Mouse (Mus musculus): ENCODE results near the gene Cyp4f16. TPM values are rescaled to one million over a fixed set of nuclear protein-coding genes. Genes with fewer than 3 reads are reported as not detected.
A peak's percentile ranks its signal among the peaks of the same experiment; 100 is the strongest.
"Not testable (repeated sequence)": the region's sequence is repeated elsewhere in the genome, so short reads cannot be mapped to it uniquely, and the experiment has no call there.

The Cyp4f16 gene
- polyA plus RNA-seq (2012; rRNA removed) (34.0 and 39.5 TPM in 2 replicates), polyA plus RNA-seq (2014; fragmentation: Nextera tagmentation; extraction: Ambion mirVana) (16.7 and 18.6 TPM in 2 replicates)

DNA sequence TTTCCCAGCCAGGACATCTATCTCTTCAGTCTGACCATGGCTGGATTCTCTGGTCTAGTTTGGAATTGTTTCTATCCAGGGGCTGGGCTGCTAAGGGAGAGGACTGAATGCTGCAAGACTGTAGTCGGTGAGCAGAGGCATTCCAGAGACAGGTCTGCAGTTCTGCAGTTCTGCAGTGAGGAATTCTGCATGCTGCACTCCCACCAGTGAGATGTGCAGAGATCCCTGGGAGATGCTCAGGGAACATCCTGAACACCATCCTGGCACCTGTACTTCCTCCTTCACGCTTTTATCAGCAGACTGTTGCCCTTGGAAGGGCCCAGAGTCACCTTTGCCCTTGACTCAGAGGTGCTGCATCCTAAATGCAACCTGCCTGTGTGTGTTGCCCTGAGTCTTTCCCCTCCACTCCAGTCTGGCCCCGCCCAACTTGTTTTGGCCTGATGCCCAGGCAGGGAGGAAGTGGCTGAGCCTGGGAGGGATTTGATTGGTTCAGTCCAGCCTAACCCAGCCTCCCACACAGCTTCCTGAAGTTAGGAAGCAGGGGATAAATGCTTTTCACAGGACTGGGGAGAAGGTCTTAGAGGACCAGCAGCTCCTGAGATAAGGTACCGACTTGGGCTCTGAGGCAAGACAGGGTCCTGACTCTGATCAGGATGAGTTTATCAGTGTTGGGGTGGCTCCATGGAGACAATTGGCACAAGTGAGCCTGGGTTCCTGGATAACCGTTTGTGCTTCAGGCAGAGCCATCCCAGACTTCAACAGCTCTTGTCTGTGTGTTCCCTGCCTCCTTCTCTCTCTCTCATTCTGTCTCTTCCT, at the start of gene Cyp4f16:
Cyp4f16 (plus strand) TSS at position 508 of the 816 bp plus-strand sequence.
- not testable (repeated sequence) for H3K9me3 ChIP-seq (ENCODE audit: control insufficient read depth, low read length); H3K27me3 ChIP-seq (ENCODE audit: control insufficient read depth, insufficient read depth, low read length); H3K4me1 ChIP-seq (ENCODE audit: control insufficient read depth, insufficient read depth, low read length); H3K36me3 ChIP-seq (ENCODE audit: control insufficient read depth, insufficient read depth, low read length); H3K27ac ChIP-seq (replicated peaks; ENCODE audit: low read depth, low read length)
- Histone ChIP-seq H3K4me3 (replicated peaks; ENCODE audit: low read length) (peak within 1 kb of the TSS; percentile 48), H3K4me2 (replicated peaks; ENCODE audit: low read depth, low read length, severe bottlenecking) (peak within 1 kb of the TSS; percentile 62), H3K9ac (ENCODE audit: low read depth, low read length, severe bottlenecking) (peak within 1 kb of the TSS; percentile 55)
- peak; percentile 73 for DNase-seq (ENCODE audit: low spot score)
- peak; percentile 97 for ATAC-seq (ENCODE audit: low FRiP score, low read depth)
- WGBS: 4% methylated on average over 5 of the region's 5 CpGs
- TF ChIP-seq POLR2A (IDR thresholded peaks at IDR 0.05; ENCODE audit: borderline replicate concordance, extremely low read depth, insufficient read depth, insufficient read length): peak; percentile 60; the same call in 1 of the 2 replicates

DNA sequence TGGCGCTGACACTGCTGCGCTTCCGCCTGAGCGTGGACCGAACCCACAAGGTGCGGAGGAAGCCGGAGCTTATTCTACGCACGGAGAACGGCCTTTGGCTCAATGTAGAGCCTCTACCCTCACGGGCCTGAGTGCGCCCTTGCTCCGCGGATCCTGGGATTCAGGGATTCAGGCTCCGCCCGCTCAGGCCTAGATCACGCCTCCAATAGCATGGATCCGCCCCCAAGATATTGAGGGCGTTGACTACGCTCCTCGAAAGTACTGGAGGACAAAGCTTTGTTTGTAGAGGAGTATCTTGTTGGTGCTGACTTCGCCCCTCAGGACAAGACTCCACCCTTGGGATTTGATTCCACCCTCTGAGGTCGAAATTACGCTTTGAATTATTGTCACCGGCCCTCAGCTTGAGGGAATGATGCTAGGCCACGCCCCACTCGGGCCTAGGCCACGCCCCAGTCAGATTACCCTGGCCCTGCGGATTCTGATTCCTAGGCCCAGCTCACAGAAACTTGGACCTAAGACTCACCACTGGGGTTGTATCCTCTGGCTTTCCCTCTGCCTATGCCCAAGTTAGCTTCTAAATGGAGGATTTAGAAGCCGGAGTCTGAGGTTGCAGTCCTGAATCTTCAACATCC, 43.9 kb upstream of the Cyp4f16 start:
- no peaks in the 10 kb centered on the region for H3K27me3 ChIP-seq (ENCODE audit: control insufficient read depth, insufficient read depth, low read length)
- no peak overlapping the region for H3K27ac ChIP-seq (replicated peaks; ENCODE audit: low read depth, low read length)
- no peak for TF ChIP-seq POLR2A (IDR thresholded peaks at IDR 0.05; ENCODE audit: borderline replicate concordance, extremely low read depth, insufficient read depth, insufficient read length)
- H3K4me3 ChIP-seq (replicated peaks; ENCODE audit: low read length): peak overlapping the region; percentile 24
- peak; percentile 38 for DNase-seq (ENCODE audit: low spot score)
- peak overlapping the region; percentile 41 for H3K4me2 ChIP-seq (replicated peaks; ENCODE audit: low read depth, low read length, severe bottlenecking)
- ATAC-seq (ENCODE audit: low FRiP score, low read depth): no peak
- no peaks in the 10 kb centered on the region for H3K36me3 ChIP-seq (ENCODE audit: control insufficient read depth, insufficient read depth, low read length)
- no peak overlapping the region for H3K9ac ChIP-seq (ENCODE audit: low read depth, low read length, severe bottlenecking)
- H3K9me3 ChIP-seq (ENCODE audit: control insufficient read depth, low read length): no peaks in the 10 kb centered on the region
- H3K4me1 ChIP-seq (ENCODE audit: control insufficient read depth, insufficient read depth, low read length): no peaks in the 10 kb centered on the region
- WGBS: 9% methylated on average over 29 of the region's 30 CpGs

GRCm38 (mm10) chr17:32494601-32495000, 41.8 kb upstream of the Cyp4f16 start:
- TF ChIP-seq POLR2A (IDR thresholded peaks at IDR 0.05; ENCODE audit: borderline replicate concordance, extremely low read depth, insufficient read depth, insufficient read length): no peak
- Histone ChIP-seq H3K9ac (ENCODE audit: low read depth, low read length, severe bottlenecking) (no peak overlapping the region), H3K27me3 (ENCODE audit: control insufficient read depth, insufficient read depth, low read length) (no peaks in the 10 kb centered on the region), H3K27ac (replicated peaks; ENCODE audit: low read depth, low read length) (no peak overlapping the region), H3K4me2 (replicated peaks; ENCODE audit: low read depth, low read length, severe bottlenecking) (no peak overlapping the region), H3K36me3 (ENCODE audit: control insufficient read depth, insufficient read depth, low read length) (no peaks in the 10 kb centered on the region), H3K4me3 (replicated peaks; ENCODE audit: low read length) (no peak overlapping the region), H3K9me3 (ENCODE audit: control insufficient read depth, low read length) (no peaks in the 10 kb centered on the region), H3K4me1 (ENCODE audit: control insufficient read depth, insufficient read depth, low read length) (no peaks in the 10 kb centered on the region)
- 26% methylated on average over 1 of the region's 1 CpGs for WGBS
- ATAC-seq (ENCODE audit: low FRiP score, low read depth) (peak; percentile 75), DNase-seq (ENCODE audit: low spot score) (peak; percentile 85)

- 79% methylated on average over 4 of the region's 4 CpGs for WGBS
- H3K4me3 ChIP-seq (replicated peaks; ENCODE audit: low read length); H3K27me3 ChIP-seq (ENCODE audit: control insufficient read depth, insufficient read depth, low read length); H3K27ac ChIP-seq (replicated peaks; ENCODE audit: low read depth, low read length); H3K9me3 ChIP-seq (ENCODE audit: control insufficient read depth, low read length); DNase-seq (ENCODE audit: low spot score); H3K4me2 ChIP-seq (replicated peaks; ENCODE audit: low read depth, low read length, severe bottlenecking); ATAC-seq (ENCODE audit: low FRiP score, low read depth); H3K4me1 ChIP-seq (ENCODE audit: control insufficient read depth, insufficient read depth, low read length); H3K9ac ChIP-seq (ENCODE audit: low read depth, low read length, severe bottlenecking); H3K36me3 ChIP-seq (ENCODE audit: control insufficient read depth, insufficient read depth, low read length): not testable (repeated sequence)
These were observed 35.8 kb upstream of the Cyp4f16 start for GRCm38 (mm10) chr17:32500511-32500910.

GRCm38 (mm10) chr17:32501051-32501450, 35.3 kb upstream of the Cyp4f16 start:
- ATAC-seq (ENCODE audit: low FRiP score, low read depth) (no peak), DNase-seq (ENCODE audit: low spot score) (peak; percentile 27)
- TF ChIP-seq POLR2A (IDR thresholded peaks at IDR 0.05; ENCODE audit: borderline replicate concordance, extremely low read depth, insufficient read depth, insufficient read length): no peak
- 38% methylated on average over 3 of the region's 3 CpGs for WGBS
- no peaks in the 10 kb centered on the region for H3K36me3 ChIP-seq (ENCODE audit: control insufficient read depth, insufficient read depth, low read length)
- H3K4me2 ChIP-seq (replicated peaks; ENCODE audit: low read depth, low read length, severe bottlenecking): no peak overlapping the region
- no peak overlapping the region for H3K27ac ChIP-seq (replicated peaks; ENCODE audit: low read depth, low read length)
- H3K9me3 ChIP-seq (ENCODE audit: control insufficient read depth, low read length): no peaks in the 10 kb centered on the region
- no peak overlapping the region for H3K4me3 ChIP-seq (replicated peaks; ENCODE audit: low read length)
- H3K27me3 ChIP-seq (ENCODE audit: control insufficient read depth, insufficient read depth, low read length): no peaks in the 10 kb centered on the region
- no peak overlapping the region for H3K9ac ChIP-seq (ENCODE audit: low read depth, low read length, severe bottlenecking)
- 0 out of 2 replicates have a peak, but pooled peaks cover 2% of the 10 kb centered on the region for H3K4me1 ChIP-seq (ENCODE audit: control insufficient read depth, insufficient read depth, low read length)

Measured in limb, embryonic 14.5 days (tissue).